Comparison of ENCODE assay signal across 24 mouse cellular contexts in genomic region chr14:36715684-36716083, GRCm38 (mm10).
"Had no signal": no experiment of that assay in that cellular context is flagged by ENCODE, and none has a peak within 500 bp of the region (broad histone marks: within the 10 kb centered on the region; RNA-seq: fewer than 3 reads in every experiment).

No protein-coding gene starts in this region.

- H3K27me3 ChIP-seq: heart, embryonic 12.5 days; hindbrain, embryonic 12.5 days; intestine, embryonic 15.5 days; limb, embryonic 12.5 days had no signal

- ATAC-seq: forebrain, postnatal 0 days; hindbrain, embryonic 16.5 days; inflammation-experienced regulatory T-cells, adult 6 months; intestine, embryonic 15.5 days; intestine, postnatal 0 days had no signal

- H3K4me1 ChIP-seq: heart, embryonic 10.5 days; heart, embryonic 12.5 days; hindbrain, embryonic 10.5 days; hindbrain, embryonic 12.5 days; intestine, embryonic 15.5 days; limb, embryonic 10.5 days; limb, embryonic 12.5 days had no signal

- H3K9ac ChIP-seq: forebrain, postnatal 0 days; heart, embryonic 12.5 days; hindbrain, embryonic 12.5 days; hindbrain, embryonic 14.5 days; intestine, embryonic 15.5 days; limb, embryonic 12.5 days had no signal

- H3K27ac ChIP-seq: heart, embryonic 10.5 days; hindbrain, embryonic 10.5 days; hindbrain, embryonic 12.5 days; hindbrain, embryonic 14.5 days; intestine, embryonic 15.5 days; layer of hippocampus, adult 2 months; left cerebral cortex, adult 2 months; limb, embryonic 10.5 days; limb, embryonic 12.5 days had no signal

- H3K4me3 ChIP-seq: heart, embryonic 10.5 days; heart, embryonic 12.5 days; hindbrain, embryonic 10.5 days; hindbrain, embryonic 12.5 days; intestine, embryonic 15.5 days; layer of hippocampus, adult 2 months; left cerebral cortex, adult 2 months; limb, embryonic 10.5 days; limb, embryonic 12.5 days had no signal

- H3K36me3 ChIP-seq: heart, embryonic 10.5 days; heart, embryonic 12.5 days; hindbrain, embryonic 10.5 days; hindbrain, embryonic 12.5 days; intestine, embryonic 15.5 days; limb, embryonic 10.5 days; limb, embryonic 12.5 days had no signal

- H3K4me2 ChIP-seq: heart, embryonic 12.5 days; hindbrain, embryonic 12.5 days; hindbrain, embryonic 14.5 days; intestine, embryonic 15.5 days; limb, embryonic 12.5 days had no signal

- DNase-seq: forebrain, postnatal 0 days; gastrocnemius, postnatal 10 days; gastrocnemius, postnatal 25 days; heart, adult 18-20 months; heart, postnatal 10 days; heart, postnatal 4 days; kidney, adult 18-20 months; kidney, adult 8-10 months; kidney, postnatal 10 days; kidney, postnatal 25 days; kidney, postnatal 4 days had no signal

- H3K9me3 ChIP-seq: heart, embryonic 10.5 days; heart, embryonic 12.5 days; hindbrain, embryonic 10.5 days; hindbrain, embryonic 12.5 days; intestine, embryonic 15.5 days; limb, embryonic 10.5 days; limb, embryonic 12.5 days had no signal
